Mouse (Mus musculus) urinary bladder, adult 2 months (tissue): ENCODE measurements around the gene Tnxb. TPM values are rescaled to one million over a fixed set of nuclear protein-coding genes. Genes with fewer than 3 reads are reported as not detected.
"Not testable (repeated sequence)": the region's sequence is repeated elsewhere in the genome, so short reads cannot be mapped to it uniquely, and the experiment has no call there.

Experiments
- DNase-seq: peaks from one replicate; pipeline ENCODE4 v3.0.0; 2022; ENCODE audit warnings: low spot score
- polyA plus RNA-seq: library from polyadenylated mRNA; depleted of rRNA; stranded (reverse); fragments of >200 nt; gene quantifications from 2 replicates; pipeline ENCODE4 v1.2.3, GENCODE M21; 2012

The Tnxb gene
- polyA plus RNA-seq, 1 experiment, result 74.4 TPM

GRCm38 (mm10) chr17:34684253-34684893 lies 14.0 kb downstream of the Tnxb start:
- DNase-seq, result no peak

- no peak for DNase-seq
Measured at GRCm38 (mm10) chr17:34685120-34686110, 15.1 kb downstream of the Tnxb start.

DNA sequence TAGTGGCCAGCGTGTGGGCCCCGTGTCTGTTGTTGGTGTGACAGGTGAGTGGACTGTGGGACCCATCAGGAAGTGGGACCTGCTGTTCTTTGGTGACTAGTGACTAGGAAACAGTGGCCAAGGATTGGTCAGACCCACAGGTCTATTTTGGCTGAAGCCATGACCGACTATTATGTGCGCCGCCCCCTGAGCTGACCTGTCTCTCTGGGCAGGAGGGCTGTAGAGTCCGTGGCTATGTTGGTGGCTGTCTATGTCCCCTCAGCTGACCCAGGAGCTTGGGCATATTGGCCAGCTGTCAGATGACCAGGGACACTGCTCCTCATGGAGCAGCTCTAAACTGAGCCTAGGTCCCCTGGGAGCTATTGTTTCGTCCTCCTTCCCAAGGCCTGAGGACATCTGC lies 18.6 kb downstream of the Tnxb start:
- no peak for DNase-seq

- DNase-seq, result no peak
Measured at GRCm38 (mm10) chr17:34690458-34690857, 20.1 kb downstream of the Tnxb start.

DNA sequence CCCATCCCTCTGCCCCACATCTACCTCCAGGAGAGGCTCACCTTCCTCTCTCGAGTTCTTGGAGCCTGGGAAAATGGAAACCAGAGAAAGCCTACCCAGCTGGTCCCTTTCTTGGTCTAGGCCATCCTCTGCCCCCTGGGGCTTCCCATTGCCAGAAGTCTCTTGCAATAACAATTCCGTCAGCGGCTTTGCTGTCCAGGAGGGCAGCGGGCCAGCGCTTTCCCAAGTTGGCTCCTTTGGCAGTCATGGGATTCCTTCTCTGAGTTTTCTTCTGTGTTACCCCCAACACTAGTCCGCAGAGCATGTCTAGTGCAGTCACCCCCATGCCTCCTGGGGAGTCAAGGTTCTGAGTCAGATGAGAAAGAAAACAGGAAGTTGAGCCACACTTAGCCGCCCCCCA lies 22.6 kb downstream of the Tnxb start:
- DNase-seq, result peak; percentile 51

DNA sequence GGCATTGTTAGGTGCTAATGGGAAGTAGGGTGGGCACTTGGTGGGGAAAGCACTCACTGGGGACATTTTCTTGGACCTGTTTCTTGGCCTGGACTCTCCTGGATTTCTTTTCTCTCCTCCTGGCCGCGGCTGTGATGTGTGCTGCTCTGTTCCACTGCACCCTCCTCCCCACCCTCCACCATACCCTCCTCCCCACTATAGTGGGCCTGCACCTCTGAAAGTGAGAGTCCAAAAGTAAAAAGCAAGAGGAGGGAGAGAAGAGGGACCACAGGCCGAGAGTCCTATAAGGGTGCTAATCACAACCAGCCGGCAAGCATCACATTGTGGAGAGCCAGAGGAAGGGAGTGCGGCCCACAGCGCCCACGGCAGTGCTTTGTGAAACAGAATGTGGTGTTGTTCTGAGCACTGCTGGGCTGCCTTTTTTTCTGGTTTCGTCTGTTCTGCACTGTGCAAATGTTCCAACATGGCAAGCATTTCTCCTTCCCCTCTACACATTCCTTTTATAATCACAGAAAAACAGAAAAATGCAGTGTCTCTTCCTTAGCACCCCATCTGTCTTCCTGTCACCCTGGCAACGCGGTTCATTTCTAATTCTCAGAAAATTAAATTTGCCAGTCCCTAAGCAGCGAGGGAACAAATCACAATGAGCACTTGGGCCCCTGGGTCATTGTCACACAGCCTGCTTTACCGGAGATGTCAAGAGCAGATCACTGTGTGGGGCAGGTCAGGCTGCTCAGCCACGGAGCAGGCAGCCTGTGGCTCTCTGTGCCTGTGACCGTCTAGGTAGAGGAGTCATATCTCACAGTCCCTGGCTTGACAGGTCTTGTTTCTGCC lies 29.5 kb downstream of the Tnxb start:
- no peak for DNase-seq

DNA sequence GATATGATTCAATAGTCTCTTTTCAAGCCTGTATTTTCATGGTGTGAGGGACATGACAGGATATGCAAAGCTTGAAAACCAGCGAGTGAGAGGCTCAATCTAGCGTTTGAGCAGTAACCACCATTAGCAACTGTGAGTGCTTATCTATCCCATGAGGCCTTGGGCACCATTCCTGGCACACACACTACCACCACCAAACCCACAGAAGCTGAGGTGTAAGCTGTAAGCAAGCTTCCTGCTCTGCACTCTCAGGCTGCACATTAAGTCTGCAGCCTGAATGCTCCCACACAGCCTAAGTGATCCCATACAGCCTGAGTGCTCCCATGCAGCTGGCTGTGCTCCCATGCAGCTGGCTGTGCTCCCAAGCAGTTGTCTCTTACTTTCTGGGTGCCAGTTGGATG lies 30.3 kb downstream of the Tnxb start:
- no peak for DNase-seq

DNA sequence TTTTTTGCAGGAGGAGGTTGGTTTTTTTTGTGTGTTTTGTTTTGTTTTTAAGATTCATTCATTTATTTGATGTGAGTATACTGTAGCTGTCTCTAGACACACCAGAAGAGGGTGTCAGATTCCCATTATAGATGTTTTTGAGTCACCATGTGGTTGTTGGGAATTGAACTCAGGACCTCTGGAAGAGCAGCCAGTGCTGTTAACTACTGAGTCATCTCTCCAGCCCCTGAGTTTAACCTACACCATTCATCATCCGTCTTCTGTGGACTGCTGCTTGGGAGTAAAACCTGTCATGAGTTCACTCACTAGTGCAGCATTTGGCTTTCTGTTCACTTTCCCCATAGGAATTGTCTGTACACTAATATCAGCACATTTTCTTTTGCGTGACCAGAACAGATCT lies 36.1 kb downstream of the Tnxb start:
- not testable (repeated sequence) for DNase-seq

- no peak for DNase-seq
Measured at GRCm38 (mm10) chr17:34712951-34713350, 42.6 kb downstream of the Tnxb start.

DNA sequence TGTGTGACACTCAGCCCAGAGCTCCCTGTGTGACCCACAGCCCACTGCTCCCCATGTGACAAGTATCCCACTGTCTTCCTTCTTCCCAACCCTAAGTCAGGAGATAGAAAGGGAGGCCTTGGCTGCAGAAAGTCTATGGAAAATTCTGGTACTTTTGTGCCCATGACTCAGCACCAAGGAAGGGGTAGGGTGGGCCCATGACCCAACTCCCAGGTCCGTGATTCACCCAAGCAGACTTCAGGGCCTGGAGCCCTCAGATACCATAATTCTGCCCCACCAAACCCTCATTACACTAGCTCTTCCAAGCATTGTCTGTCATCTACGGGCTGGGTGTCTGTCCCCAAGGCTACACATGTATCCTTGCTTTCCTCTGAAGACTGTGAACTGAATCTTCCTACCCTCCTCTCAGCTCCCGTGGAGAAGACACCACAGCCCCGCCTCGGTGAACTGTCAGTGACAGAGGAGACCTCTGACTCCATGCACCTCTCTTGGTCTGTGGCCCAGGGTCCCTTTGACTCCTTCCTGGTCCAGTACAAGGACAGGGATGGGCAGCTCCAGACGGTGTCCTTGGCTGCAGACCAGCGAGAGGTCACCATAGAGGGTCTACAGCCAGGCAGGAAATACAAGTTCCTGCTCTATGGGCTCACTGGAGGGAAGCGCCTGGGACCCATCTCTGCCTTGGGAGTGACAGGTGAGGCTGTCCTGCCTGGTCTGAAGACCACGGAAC lies 44.0 kb downstream of the Tnxb start:
- DNase-seq, result not testable (repeated sequence)

GRCm38 (mm10) chr17:34714908-34715445 lies 44.6 kb downstream of the Tnxb start:
- DNase-seq, result not testable (repeated sequence)

- not testable (repeated sequence) for DNase-seq
Measured at GRCm38 (mm10) chr17:34715451-34715850, 45.1 kb downstream of the Tnxb start.

DNA sequence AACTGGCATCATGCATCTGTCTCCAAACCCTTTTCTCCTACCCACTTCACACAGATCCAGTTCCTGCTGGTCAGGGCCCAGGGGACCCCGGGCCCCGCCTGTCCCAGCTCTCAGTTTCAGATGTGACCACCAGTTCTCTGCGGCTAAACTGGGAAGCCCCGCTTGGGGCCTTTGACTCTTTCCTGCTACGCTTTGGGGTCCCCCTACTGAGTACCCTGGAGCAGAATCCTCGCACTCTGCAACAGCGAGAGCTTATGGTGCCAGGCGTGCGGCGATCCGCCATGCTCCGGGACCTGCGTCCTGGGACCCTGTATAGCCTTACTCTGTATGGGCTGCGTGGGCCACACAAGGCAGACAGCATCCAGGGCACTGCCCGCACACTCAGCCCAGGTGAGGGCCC lies 45.9 kb downstream of the Tnxb start:
- DNase-seq, result no peak

DNA sequence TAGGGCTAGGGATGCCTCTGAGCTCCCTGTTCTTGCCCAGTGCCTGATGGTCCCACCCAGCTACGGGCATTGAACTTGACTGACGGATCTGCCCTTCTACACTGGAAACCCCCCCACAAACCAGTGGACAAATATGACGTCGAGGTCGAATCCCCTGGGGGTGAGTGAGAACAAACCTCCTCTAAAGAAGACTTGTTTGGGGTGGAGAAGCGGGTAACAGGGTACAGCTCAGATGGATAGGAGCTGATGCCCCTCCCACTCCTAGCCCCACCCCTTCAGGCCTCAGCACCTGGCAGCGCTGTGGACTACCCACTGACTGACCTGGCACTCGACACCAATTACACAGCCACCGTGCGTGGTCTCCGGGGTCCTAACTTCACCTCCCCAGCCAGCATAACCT lies 47.1 kb downstream of the Tnxb start:
- DNase-seq, result no peak

DNA sequence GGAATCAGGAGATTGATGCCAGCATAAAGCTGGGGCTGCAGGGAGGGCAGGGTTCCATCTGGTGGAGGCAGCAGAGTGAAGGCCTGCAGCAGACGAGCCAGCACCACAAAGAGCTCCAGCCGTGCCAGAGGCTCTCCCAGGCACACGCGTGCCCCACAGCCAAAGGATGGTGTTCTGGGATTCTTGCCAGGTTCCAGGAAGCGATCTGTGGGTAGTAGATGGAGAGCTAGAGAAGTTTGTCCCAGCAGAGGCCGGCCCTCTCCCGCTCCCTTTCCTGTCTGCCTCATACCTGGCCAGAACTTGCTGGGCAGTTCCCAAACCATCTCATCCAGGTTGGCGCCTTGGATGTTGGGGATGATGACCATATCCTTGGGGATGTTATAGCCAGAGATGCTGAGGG lies 49.6 kb downstream of the Tnxb start:
- DNase-seq, result not testable (repeated sequence)

DNA sequence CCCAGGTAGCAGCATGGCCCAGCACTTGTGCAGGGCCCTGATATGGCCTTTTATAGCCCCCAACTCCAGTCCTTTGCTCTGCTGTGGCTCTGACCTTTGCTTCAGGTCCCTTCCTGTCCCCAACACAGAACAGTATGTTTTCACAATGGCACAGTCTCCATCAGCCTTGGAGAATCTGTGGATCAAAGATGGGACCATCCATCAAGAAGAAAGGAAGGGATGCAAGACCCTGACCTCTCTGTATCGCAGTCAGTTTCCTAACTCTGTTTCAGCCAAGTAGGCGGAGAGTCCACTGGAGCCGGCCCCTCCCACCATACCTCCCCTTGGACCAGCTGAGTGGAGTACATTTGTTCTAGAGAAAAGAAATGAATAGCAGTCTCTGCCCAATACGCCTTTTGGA lies 51.9 kb downstream of the Tnxb start:
- DNase-seq, result not testable (repeated sequence)

DNA sequence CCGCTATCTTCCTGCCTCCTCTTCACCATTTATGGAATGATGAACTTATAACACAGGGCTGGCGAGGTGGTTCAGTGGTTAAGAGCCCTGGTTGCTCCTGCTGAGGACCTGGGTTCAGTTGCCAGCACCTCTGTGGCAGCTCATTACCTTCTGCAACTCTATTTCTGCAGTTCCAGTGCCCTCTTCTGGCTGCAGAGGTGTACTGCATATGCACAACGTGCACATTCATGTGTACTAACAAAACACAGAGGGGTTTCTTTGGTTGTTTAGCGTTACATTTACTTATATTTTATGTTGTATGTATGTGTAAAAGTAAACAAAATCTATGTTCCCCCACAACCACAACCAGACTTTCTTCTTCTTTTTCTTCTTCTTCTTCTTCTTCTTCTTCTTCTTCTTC lies 52.7 kb downstream of the Tnxb start:
- DNase-seq, result no peak

DNA sequence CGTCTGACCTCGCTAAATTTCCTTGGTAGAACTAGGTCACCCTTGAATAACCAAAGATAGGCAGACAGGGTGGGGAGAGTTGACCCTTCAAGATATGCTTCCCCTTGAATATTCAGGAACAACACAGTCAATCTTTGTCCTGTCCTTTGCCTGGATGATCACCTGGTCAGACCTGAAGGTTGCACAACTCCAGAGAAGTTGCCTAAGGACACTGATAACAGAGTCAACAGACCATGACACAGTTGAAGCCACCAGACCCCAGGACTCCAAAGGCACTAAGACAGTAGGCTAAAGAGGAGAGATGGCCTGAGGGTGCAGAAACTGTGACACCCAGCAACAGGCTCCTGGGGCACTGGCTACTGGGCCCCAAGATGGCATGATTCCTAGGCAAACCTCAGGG lies 57.6 kb downstream of the Tnxb start:
- no peak for DNase-seq

DNA sequence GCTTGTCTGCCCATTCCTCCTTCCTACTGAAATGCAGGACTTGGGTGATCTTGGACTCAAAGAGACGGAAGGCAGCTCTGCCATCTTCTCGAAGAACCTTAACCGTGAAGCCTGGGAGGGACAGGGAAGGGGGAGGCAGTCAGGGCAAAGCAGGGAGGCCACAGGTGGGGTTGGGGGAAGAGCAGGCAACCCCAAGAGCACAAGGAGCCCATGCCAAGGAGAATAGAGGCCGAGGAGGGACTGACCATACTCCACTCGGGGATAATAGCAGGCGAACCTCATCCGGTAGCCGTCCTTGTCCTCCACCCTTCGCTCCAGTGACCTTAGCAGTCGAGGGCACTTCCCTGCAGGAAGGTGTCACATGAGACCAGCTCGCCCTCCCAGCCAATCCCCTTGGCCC lies 58.8 kb downstream of the Tnxb start:
- not testable (repeated sequence) for DNase-seq

DNA sequence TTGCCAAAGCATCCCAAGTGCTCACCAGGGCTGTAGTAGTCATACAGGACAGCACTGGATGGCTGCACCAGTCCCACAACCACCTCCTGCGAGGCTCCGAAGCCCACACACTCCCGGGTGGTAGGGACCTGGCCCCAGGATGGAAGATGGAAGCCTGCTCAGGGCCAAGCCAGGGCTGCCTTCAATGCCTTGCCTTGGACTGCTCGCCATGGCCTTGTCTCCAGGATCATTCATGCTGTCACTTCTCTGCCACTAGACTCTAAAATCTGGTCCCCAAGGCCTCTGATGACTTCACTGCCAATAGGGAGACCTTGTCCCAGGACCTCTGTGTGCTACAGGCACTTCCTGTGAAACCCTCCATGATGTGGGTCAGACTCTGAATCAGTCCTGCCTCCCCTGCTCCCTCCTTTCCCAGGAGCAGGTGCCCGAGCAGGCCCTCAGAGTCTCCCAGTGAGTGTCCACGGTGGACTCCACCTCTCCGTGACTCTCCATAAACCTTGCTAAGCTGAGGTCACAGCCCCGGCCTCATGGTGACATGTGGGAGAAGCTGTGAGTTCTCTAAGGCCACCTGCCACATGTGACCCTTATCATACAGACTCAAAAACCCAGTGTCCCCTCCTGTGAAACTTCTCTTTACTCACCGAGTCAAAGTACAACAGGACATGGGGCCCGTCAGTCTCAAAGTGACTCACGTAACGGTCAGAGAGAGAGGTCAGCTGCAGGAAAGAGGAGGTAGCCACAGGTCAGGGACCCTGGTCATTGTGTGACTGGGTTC lies 59.6 kb downstream of the Tnxb start:
- DNase-seq, result not testable (repeated sequence)
